Mouse (Mus musculus): ENCODE results near the gene Rpl9-ps1.

DNA sequence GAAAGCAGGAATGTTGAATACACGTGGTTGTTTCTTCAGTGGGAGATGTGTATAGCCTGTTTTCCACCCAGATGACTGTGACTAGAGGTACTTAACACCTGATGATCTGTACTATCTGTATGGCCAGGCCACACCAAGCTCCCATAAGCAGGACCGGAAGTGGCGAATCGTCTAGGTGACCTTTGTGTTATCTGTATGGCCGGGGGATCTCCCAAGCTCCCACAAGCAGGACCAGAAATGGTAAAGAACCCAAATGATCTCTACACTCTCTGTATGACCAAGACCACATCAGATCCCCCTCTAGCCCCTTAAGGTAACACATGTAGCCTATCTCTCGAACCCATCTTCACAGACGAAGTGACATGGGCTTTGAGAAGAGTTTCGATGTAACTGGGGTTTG, 9.2 kb upstream of the Rpl9-ps1 start:
- no peak for TF ChIP-seq MAFK (IDR thresholded peaks at IDR 0.05; ENCODE audit: insufficient read depth, low read depth, low read length)
- no peak for TF ChIP-seq HCFC1 (IDR thresholded peaks at IDR 0.05; ENCODE audit: borderline replicate concordance, insufficient read depth, low read length)
- TF ChIP-seq ZNF384 (IDR thresholded peaks at IDR 0.05; ENCODE audit: low read depth, low read length), result no peak
- TF ChIP-seq CHD2 (IDR thresholded peaks at IDR 0.05; ENCODE audit: low read depth, low read length), result no peak
- TF ChIP-seq ZC3H11A (IDR thresholded peaks at IDR 0.05; ENCODE audit: borderline replicate concordance, low read depth, low read length), result no peak
